Mouse (Mus musculus) heart, embryonic 14.5 days (tissue): ENCODE measurements around the gene Vps26c. TPM values are rescaled to one million over a fixed set of nuclear protein-coding genes. Genes with fewer than 3 reads are reported as not detected.
"Not testable (repeated sequence)": the region's sequence is repeated elsewhere in the genome, so short reads cannot be mapped to it uniquely, and the experiment has no call there.

ENCODE experiments used
- ATAC-seq: fragments of 200-750 bp; cut with Nextera tagmentation; 2 replicates; pipeline ENCODE4 v1.8.0; 2017; ENCODE audit warnings: low read depth, moderate TSS enrichment; ENCODE audit not compliant: insufficient number of reproducible peaks, insufficient read depth, low FRiP score
- H3K27ac ChIP-seq, 2 experiments: fragments of 200-500 bp in 1 of 2; fragments of 300-500 bp in 1 of 2; sonication (generic) in 1 of 2; replicated peaks in 1 of 2; 2 replicates each; pipeline ENCODE4 v1.5.1; 2012 to 2014; ENCODE audit warnings: low read depth in 2 of 2, low read length in 2 of 2, control low read depth in 1 of 2, mild to moderate bottlenecking in 1 of 2, mixed read lengths in 1 of 2; ENCODE audit not compliant: control insufficient read depth in 1 of 2, insufficient read depth in 1 of 2
- H3K27me3 ChIP-seq: fragments of 300-500 bp; sonication (generic); 2 replicates; pipeline ENCODE4 v1.6.1; 2014; ENCODE audit warnings: mild to moderate bottlenecking, low read length, control low read depth; ENCODE audit not compliant: control insufficient read depth, insufficient read depth
- H3K36me3 ChIP-seq: fragments of 300-500 bp; sonication (generic); 2 replicates; pipeline ENCODE4 v1.6.1; 2014; ENCODE audit warnings: mild to moderate bottlenecking, control low read depth, low read length, mixed read lengths; ENCODE audit not compliant: control insufficient read depth, insufficient read depth
- H3K4me1 ChIP-seq, 2 experiments: fragments of 200-500 bp in 1 of 2; fragments of 300-500 bp in 1 of 2; sonication (generic) in 1 of 2; 2 replicates each; pipeline ENCODE4 v1.6.1; 2012 to 2014; ENCODE audit warnings: low read length in 2 of 2, control low read depth in 1 of 2, mixed read lengths in 1 of 2; ENCODE audit not compliant: control insufficient read depth in 2 of 2, insufficient read depth in 2 of 2
- H3K4me2 ChIP-seq: fragments of 300-500 bp; sonication (generic); 2 replicates; pipeline ENCODE4 v1.6.1; 2014; ENCODE audit warnings: mild to moderate bottlenecking, low read length
- H3K4me3 ChIP-seq, 2 experiments: fragments of 200-500 bp in 1 of 2; fragments of 300-500 bp in 1 of 2; sonication (generic) in 1 of 2; 2 replicates each; pipeline ENCODE4 v1.5.1; 2012 to 2014; ENCODE audit warnings: low read length in 2 of 2, mild to moderate bottlenecking in 2 of 2, control low read depth in 1 of 2, low read depth in 1 of 2, moderate library complexity in 1 of 2; ENCODE audit not compliant: control insufficient read depth in 1 of 2, insufficient read depth in 1 of 2
- H3K9ac ChIP-seq: fragments of 300-500 bp; sonication (generic); 2 replicates; pipeline ENCODE4 v1.6.1; 2014; ENCODE audit warnings: mild to moderate bottlenecking, low read length
- H3K9me3 ChIP-seq: fragments of 300-500 bp; sonication (generic); 2 replicates; pipeline ENCODE4 v1.6.1; 2016; ENCODE audit warnings: low read length, control low read depth; ENCODE audit not compliant: control insufficient read depth
- WGBS: fragments of 180-500 bp; shearing (Covaris S2); extraction: QIAGEN DNeasy Blood & Tissue Kit; methylation state at CpG from one replicate; pipeline ENCODE4 v1.1.7; 2014; 5-methylcytosine and 5-hydroxymethylcytosine counted together
- polyA plus RNA-seq: library from polyadenylated mRNA; unstranded; fragments of >200 nt; fragmentation: Nextera tagmentation; extraction: Ambion mirVana; gene quantifications from 2 replicates; pipeline ENCODE4 v1.2.1, GENCODE M21; 2014

Vps26c gene
- polyA plus RNA-seq, 1 experiment from 2014 or later = 56.3 TPM

- peak overlapping the region; percentile 31; the same call in 1 of the 2 replicates for H3K4me2 ChIP-seq
- H3K9me3 ChIP-seq = no peaks in the 10 kb centered on the region
- no peak; the same call in 1 of the 2 replicates for ATAC-seq
- H3K4me3 ChIP-seq = no peak overlapping the region
- peaks cover 8 to 35% of the 10 kb centered on the region in 2 experiments for H3K4me1 ChIP-seq
- no peaks in the 10 kb centered on the region for H3K27me3 ChIP-seq
- H3K36me3 ChIP-seq = peaks cover 17% of the 10 kb centered on the region; the same call in 1 of the 2 replicates
- H3K27ac ChIP-seq = peak overlapping the region; percentile 59 to 74
- peak overlapping the region; percentile 16; the same call in 1 of the 2 replicates for H3K9ac ChIP-seq
- 36% methylated on average over 6 of the region's 6 CpGs for WGBS
These were observed 7.6 kb downstream of the Vps26c start for GRCm38 (mm10) chr16:94519028-94519427.

GRCm38 (mm10) chr16:94517606-94518005, 9.0 kb downstream of the Vps26c start:
- H3K27me3 ChIP-seq = no peaks in the 10 kb centered on the region
- H3K9me3 ChIP-seq = peaks cover 4% of the 10 kb centered on the region; the same call in 1 of the 2 replicates
- H3K36me3 ChIP-seq = peaks cover 24% of the 10 kb centered on the region; the same call in 1 of the 2 replicates
- no peak for ATAC-seq
- H3K27ac ChIP-seq = no peak overlapping the region
- peaks cover 6 to 26% of the 10 kb centered on the region in 2 experiments for H3K4me1 ChIP-seq
- no peak overlapping the region for H3K4me3 ChIP-seq
- WGBS = 89% methylated on average over 2 of the region's 2 CpGs
- no peak overlapping the region for H3K9ac ChIP-seq
- no peak overlapping the region for H3K4me2 ChIP-seq

GRCm38 (mm10) chr16:94509983-94510382, 16.6 kb downstream of the Vps26c start:
- Histone ChIP-seq H3K27ac (0 out of 4 replicates have a peak overlapping the region, but pooled peaks of 1 of the 2 experiments have one; percentile 28), H3K4me1 (no peaks in the 10 kb centered on the region), H3K4me2 (no peak overlapping the region), H3K9me3 (peaks cover 4% of the 10 kb centered on the region; the same call in 1 of the 2 replicates), H3K9ac (no peak overlapping the region), H3K27me3 (no peaks in the 10 kb centered on the region), H3K4me3 (no peak overlapping the region), H3K36me3 (peaks cover 66% of the 10 kb centered on the region)
- 76% methylated on average over 2 of the region's 2 CpGs for WGBS
- no peak for ATAC-seq

GRCm38 (mm10) chr16:94508769-94509168, 17.9 kb downstream of the Vps26c start:
- no peak overlapping the region for H3K9ac ChIP-seq
- H3K27ac ChIP-seq = no peak overlapping the region
- H3K4me3 ChIP-seq = no peak overlapping the region
- no peaks in the 10 kb centered on the region for H3K27me3 ChIP-seq
- H3K4me2 ChIP-seq = no peak overlapping the region
- ATAC-seq = no peak
- H3K36me3 ChIP-seq = peaks cover 77% of the 10 kb centered on the region
- H3K9me3 ChIP-seq = peaks cover 4% of the 10 kb centered on the region; the same call in 1 of the 2 replicates
- no peaks in the 10 kb centered on the region for H3K4me1 ChIP-seq
- 95% methylated on average over 8 of the region's 8 CpGs for WGBS

- no peaks in the 10 kb centered on the region for H3K4me1 ChIP-seq
- WGBS = 93% methylated on average over 2 of the region's 2 CpGs
- no peaks in the 10 kb centered on the region for H3K9me3 ChIP-seq
- no peak overlapping the region for H3K9ac ChIP-seq
- no peak for ATAC-seq
- H3K4me3 ChIP-seq = no peak overlapping the region
- peaks cover 86% of the 10 kb centered on the region for H3K36me3 ChIP-seq
- H3K27me3 ChIP-seq = no peaks in the 10 kb centered on the region
- H3K27ac ChIP-seq = no peak overlapping the region
- H3K4me2 ChIP-seq = no peak overlapping the region
These were observed 19.6 kb downstream of the Vps26c start for GRCm38 (mm10) chr16:94507071-94507470.

GRCm38 (mm10) chr16:94504192-94504591, 22.4 kb downstream of the Vps26c start:
- WGBS = 88% methylated on average over 5 of the region's 5 CpGs
- no peak overlapping the region for H3K4me2 ChIP-seq
- no peak overlapping the region for H3K4me3 ChIP-seq
- no peak overlapping the region for H3K9ac ChIP-seq
- no peak overlapping the region for H3K27ac ChIP-seq
- no peak for ATAC-seq
- H3K9me3 ChIP-seq = no peaks in the 10 kb centered on the region
- H3K36me3 ChIP-seq = peaks cover 88% of the 10 kb centered on the region
- H3K27me3 ChIP-seq = no peaks in the 10 kb centered on the region
- no peaks in the 10 kb centered on the region for H3K4me1 ChIP-seq

GRCm38 (mm10) chr16:94497911-94498310, 28.7 kb downstream of the Vps26c start:
- Histone ChIP-seq H3K36me3 (peaks cover 71% of the 10 kb centered on the region), H3K27me3 (no peaks in the 10 kb centered on the region)

GRCm38 (mm10) chr16:94497176-94497575, 29.5 kb downstream of the Vps26c start:
- not testable (repeated sequence) for H3K4me3 ChIP-seq, H3K9me3 ChIP-seq, H3K9ac ChIP-seq, H3K27ac ChIP-seq, H3K4me1 ChIP-seq, ATAC-seq, H3K27me3 ChIP-seq, H3K4me2 ChIP-seq
- peaks cover 64% of the 10 kb centered on the region for H3K36me3 ChIP-seq
- 94% methylated on average over 7 of the region's 7 CpGs for WGBS

More at GRCm38 (mm10) chr16:94497911-94498310, 28.7 kb downstream of the Vps26c start:
- H3K9me3 ChIP-seq = no peaks in the 10 kb centered on the region
- H3K4me3 ChIP-seq = no peak overlapping the region
- H3K9ac ChIP-seq = no peak overlapping the region
- peaks cover 3 to 6% of the 10 kb centered on the region in 2 experiments; a peak in 1 of 4 replicates for H3K4me1 ChIP-seq
- WGBS = 57% methylated on average over 5 of the region's 5 CpGs
- no peak overlapping the region for H3K4me2 ChIP-seq
- H3K27ac ChIP-seq = 0 out of 4 replicates have a peak overlapping the region, but pooled peaks have one; percentile 31 to 37
- ATAC-seq = peak; percentile 53; the same call in 1 of the 2 replicates
